Mouse (Mus musculus): ENCODE results near the gene Sgf29. TPM values are rescaled to one million over a fixed set of nuclear protein-coding genes. Genes with fewer than 3 reads are reported as not detected.

The Sgf29 gene
- polyA plus RNA-seq, 1 experiment from 2014 or later = 29.1 TPM

GRCm38 (mm10) chr7:126707442-126708174 lies 58.5 kb downstream of the Sgf29 start, which contains the start of gene Coro1a:
TSS of gene Coro1a (minus strand) at chr7:126707787.
- 48% methylated on average over 19 of the region's 19 CpGs for WGBS (ENCODE audit: insufficient replicate concordance)
- Histone ChIP-seq H3K4me3 (replicated peaks) (no peak within 1 kb of the TSS), H3K4me2 (no peak within 1 kb of the TSS), H3K36me3 (replicated peaks) (no peaks in the 10 kb centered on the region), H3K4me1 (replicated peaks) (peaks cover 19% of the 10 kb centered on the region), H3K27me3 (peaks cover 34% of the 10 kb centered on the region), H3K27ac (replicated peaks) (no peak within 1 kb of the TSS), H3K9ac (no peak within 1 kb of the TSS), H3K9me3 (replicated peaks) (no peaks in the 10 kb centered on the region)
- ATAC-seq (ENCODE audit: insufficient read depth) = no peak

DNA sequence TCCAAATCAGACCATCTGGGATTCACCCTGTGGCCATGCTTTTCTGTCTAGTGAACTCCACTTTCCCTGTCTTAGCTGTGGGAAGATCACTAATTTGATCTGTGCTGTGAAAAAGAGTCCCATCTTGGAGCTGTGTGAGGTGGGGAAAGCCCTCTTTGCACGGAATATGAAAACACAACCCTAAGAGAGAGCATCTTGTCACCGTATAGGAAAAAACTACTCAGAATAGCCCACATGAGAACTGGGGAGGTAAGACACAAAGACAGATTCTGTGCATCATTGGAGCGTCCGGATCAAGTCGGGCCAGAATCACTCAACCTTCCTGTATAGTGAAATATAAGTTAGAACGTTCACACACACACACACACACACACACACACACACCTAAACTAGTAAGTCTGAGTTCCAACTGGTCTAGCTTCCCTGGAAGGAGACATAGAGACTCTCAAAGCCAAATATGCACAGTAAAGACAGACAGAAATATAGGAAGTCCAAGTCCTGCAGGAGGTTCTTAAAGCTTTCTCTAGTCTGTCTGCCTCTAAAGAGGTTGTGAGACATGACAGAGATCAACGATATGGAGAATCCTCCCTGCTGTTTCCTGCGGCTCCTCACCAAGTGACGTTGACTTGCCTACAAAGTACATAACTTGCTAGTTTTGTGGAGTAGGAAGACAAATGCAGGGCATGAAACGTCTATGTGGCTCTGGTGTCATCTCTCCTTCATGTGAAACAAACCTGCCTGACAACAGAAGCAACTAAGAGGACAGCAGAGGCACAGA lies 59.3 kb downstream of the Sgf29 start:
- Histone ChIP-seq H3K4me2 (no peak overlapping the region), H3K4me3 (replicated peaks) (no peak overlapping the region), H3K36me3 (replicated peaks) (no peaks in the 10 kb centered on the region), H3K9ac (no peak overlapping the region), H3K27ac (replicated peaks) (no peak overlapping the region), H3K27me3 (peaks cover 26% of the 10 kb centered on the region), H3K4me1 (replicated peaks) (peaks cover 19% of the 10 kb centered on the region), H3K9me3 (replicated peaks) (no peaks in the 10 kb centered on the region)
- 73% methylated on average over 10 of the region's 10 CpGs for WGBS (ENCODE audit: insufficient replicate concordance)
- no peak for ATAC-seq (ENCODE audit: insufficient read depth)

DNA sequence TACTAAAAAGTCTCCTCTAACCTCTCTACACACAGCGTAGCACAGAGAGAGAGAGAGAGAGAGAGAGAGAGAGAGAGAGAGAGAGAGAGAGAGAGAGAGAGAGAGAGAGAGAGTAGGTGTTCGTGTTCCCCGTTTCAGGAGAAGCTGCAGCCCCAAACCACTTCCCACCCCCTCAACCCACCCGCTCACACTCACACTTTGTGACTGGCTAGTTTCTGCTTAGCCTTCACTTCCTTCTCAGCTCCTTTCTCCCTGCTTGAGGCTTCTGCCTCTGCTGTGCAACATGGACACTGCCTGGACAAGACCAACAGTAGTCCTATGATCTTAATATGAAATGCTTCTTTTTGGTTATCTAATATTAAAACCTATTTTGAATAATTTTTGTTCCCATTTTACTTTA lies 61.2 kb downstream of the Sgf29 start:
- H3K27ac ChIP-seq (replicated peaks) = no peak overlapping the region
- H3K4me3 ChIP-seq (replicated peaks) = no peak overlapping the region
- peaks cover 7% of the 10 kb centered on the region for H3K27me3 ChIP-seq
- no peaks in the 10 kb centered on the region for H3K9me3 ChIP-seq (replicated peaks)
- no peak overlapping the region for H3K9ac ChIP-seq
- H3K4me2 ChIP-seq = no peak overlapping the region
- no peak for ATAC-seq (ENCODE audit: insufficient read depth)
- H3K36me3 ChIP-seq (replicated peaks) = no peaks in the 10 kb centered on the region
- WGBS (ENCODE audit: insufficient replicate concordance) = 50% methylated on average over 4 of the region's 4 CpGs
- peaks cover 4% of the 10 kb centered on the region; the same call in 1 of the 2 replicates for H3K4me1 ChIP-seq (replicated peaks)

GRCm38 (mm10) chr7:126711910-126712309 lies 62.8 kb downstream of the Sgf29 start:
- Histone ChIP-seq H3K4me3 (replicated peaks) (no peak overlapping the region), H3K27me3 (no peaks in the 10 kb centered on the region), H3K4me2 (no peak overlapping the region), H3K36me3 (replicated peaks) (no peaks in the 10 kb centered on the region), H3K9me3 (replicated peaks) (no peaks in the 10 kb centered on the region), H3K9ac (no peak overlapping the region), H3K27ac (replicated peaks) (no peak overlapping the region), H3K4me1 (replicated peaks) (peaks cover 4% of the 10 kb centered on the region; the same call in 1 of the 2 replicates)
- WGBS (ENCODE audit: insufficient replicate concordance) = 67% methylated on average over 3 of the region's 3 CpGs
- ATAC-seq (ENCODE audit: insufficient read depth) = no peak

GRCm38 (mm10) chr7:126715679-126716078 lies 66.6 kb downstream of the Sgf29 start:
- H3K4me2 ChIP-seq = no peak overlapping the region
- H3K27me3 ChIP-seq = no peaks in the 10 kb centered on the region
- no peaks in the 10 kb centered on the region for H3K4me1 ChIP-seq (replicated peaks)
- H3K4me3 ChIP-seq (replicated peaks) = no peak overlapping the region
- no peaks in the 10 kb centered on the region for H3K36me3 ChIP-seq (replicated peaks)
- WGBS (ENCODE audit: insufficient replicate concordance) = 72% methylated on average over 4 of the region's 4 CpGs
- ATAC-seq (ENCODE audit: insufficient read depth) = no peak
- H3K9me3 ChIP-seq (replicated peaks) = no peaks in the 10 kb centered on the region
- no peak overlapping the region for H3K27ac ChIP-seq (replicated peaks)
- H3K9ac ChIP-seq = no peak overlapping the region

GRCm38 (mm10) chr7:126717566-126717965 lies 68.5 kb downstream of the Sgf29 start:
- Histone ChIP-seq H3K27me3 (no peaks in the 10 kb centered on the region), H3K36me3 (replicated peaks) (no peaks in the 10 kb centered on the region), H3K4me2 (no peak overlapping the region), H3K4me3 (replicated peaks) (no peak overlapping the region), H3K9me3 (replicated peaks) (no peaks in the 10 kb centered on the region), H3K4me1 (replicated peaks) (no peaks in the 10 kb centered on the region), H3K27ac (replicated peaks) (no peak overlapping the region), H3K9ac (no peak overlapping the region)
- 79% methylated on average over 3 of the region's 3 CpGs for WGBS (ENCODE audit: insufficient replicate concordance)
- no peak for ATAC-seq (ENCODE audit: insufficient read depth)

GRCm38 (mm10) chr7:126718787-126719337 lies 69.8 kb downstream of the Sgf29 start:
- H3K27ac ChIP-seq (replicated peaks) = no peak overlapping the region
- WGBS (ENCODE audit: insufficient replicate concordance) = 80% methylated on average over 5 of the region's 5 CpGs
- ATAC-seq (ENCODE audit: insufficient read depth) = no peak
- H3K36me3 ChIP-seq (replicated peaks) = no peaks in the 10 kb centered on the region
- H3K9me3 ChIP-seq (replicated peaks) = no peaks in the 10 kb centered on the region
- H3K27me3 ChIP-seq = no peaks in the 10 kb centered on the region
- H3K4me1 ChIP-seq (replicated peaks) = no peaks in the 10 kb centered on the region
- no peak overlapping the region for H3K4me3 ChIP-seq (replicated peaks)
- no peak overlapping the region for H3K9ac ChIP-seq
- H3K4me2 ChIP-seq = no peak overlapping the region

GRCm38 (mm10) chr7:126721635-126722034 lies 72.5 kb downstream of the Sgf29 start:
- H3K27ac ChIP-seq (replicated peaks) = no peak overlapping the region
- no peak for ATAC-seq (ENCODE audit: insufficient read depth)
- no peaks in the 10 kb centered on the region for H3K36me3 ChIP-seq (replicated peaks)
- H3K9ac ChIP-seq = no peak overlapping the region
- H3K9me3 ChIP-seq (replicated peaks) = no peaks in the 10 kb centered on the region
- H3K4me2 ChIP-seq = no peak overlapping the region
- H3K27me3 ChIP-seq = no peaks in the 10 kb centered on the region
- H3K4me3 ChIP-seq (replicated peaks) = no peak overlapping the region
- 73% methylated on average over 13 of the region's 13 CpGs for WGBS (ENCODE audit: insufficient replicate concordance)
- no peaks in the 10 kb centered on the region for H3K4me1 ChIP-seq (replicated peaks)

Other genes starting within 250 kb of the Sgf29 start
- gene Cd19, start 234.4 kb upstream of the Sgf29 start, polyA plus RNA-seq (2015; fragmentation: Nextera tagmentation; extraction: Ambion mirVana) = 2.3 and 3.1 TPM in 2 replicates
- 6.3 TPM in 2 replicates for gene Rabep2, start 220.6 kb upstream of the Sgf29 start, polyA plus RNA-seq (2015; fragmentation: Nextera tagmentation; extraction: Ambion mirVana)
- gene Atp2a1, start 186.2 kb upstream of the Sgf29 start, polyA plus RNA-seq (2015; fragmentation: Nextera tagmentation; extraction: Ambion mirVana) = 9.8 and 16.5 TPM in 2 replicates
- gene Sh2b1, start 173.9 kb upstream of the Sgf29 start, polyA plus RNA-seq (2015; fragmentation: Nextera tagmentation; extraction: Ambion mirVana) = 13.6 and 15.1 TPM in 2 replicates
- 81.2 and 96.3 TPM in 2 replicates for gene Tufm, start 161.9 kb upstream of the Sgf29 start, polyA plus RNA-seq (2015; fragmentation: Nextera tagmentation; extraction: Ambion mirVana)
- gene Atxn2l, start 145.9 kb upstream of the Sgf29 start, polyA plus RNA-seq (2015; fragmentation: Nextera tagmentation; extraction: Ambion mirVana) = 26.2 and 26.8 TPM in 2 replicates
- gene Eif3c, start 82.9 kb upstream of the Sgf29 start, polyA plus RNA-seq (2015; fragmentation: Nextera tagmentation; extraction: Ambion mirVana) = 79.3 and 86.2 TPM in 2 replicates
- gene Apobr, start 64.4 kb upstream of the Sgf29 start, polyA plus RNA-seq (2015; fragmentation: Nextera tagmentation; extraction: Ambion mirVana) = 2.3 and 2.5 TPM in 2 replicates
- 11.9 and 12.6 TPM in 2 replicates for gene Cln3, start 63.5 kb upstream of the Sgf29 start, polyA plus RNA-seq (2015; fragmentation: Nextera tagmentation; extraction: Ambion mirVana)
- 0.12 and 0.18 TPM in 2 replicates for gene Il27, start 54.4 kb upstream of the Sgf29 start, polyA plus RNA-seq (2015; fragmentation: Nextera tagmentation; extraction: Ambion mirVana)
- 3.7 and 4.6 TPM in 2 replicates for gene Nupr1, start 18.4 kb upstream of the Sgf29 start, polyA plus RNA-seq (2015; fragmentation: Nextera tagmentation; extraction: Ambion mirVana)
- 37.8 and 52.1 TPM in 2 replicates for gene Sult1a1, start 27.1 kb downstream of the Sgf29 start, polyA plus RNA-seq (2015; fragmentation: Nextera tagmentation; extraction: Ambion mirVana)
- gene Bola2, start 46.1 kb downstream of the Sgf29 start, polyA plus RNA-seq (2015; fragmentation: Nextera tagmentation; extraction: Ambion mirVana) = 71.8 and 82.7 TPM in 2 replicates
- 3.0 TPM in 2 replicates for gene Slx1b, start 46.5 kb downstream of the Sgf29 start, polyA plus RNA-seq (2015; fragmentation: Nextera tagmentation; extraction: Ambion mirVana)
- gene Coro1a, start 58.5 kb downstream of the Sgf29 start, polyA plus RNA-seq (2015; fragmentation: Nextera tagmentation; extraction: Ambion mirVana) = 109 and 118 TPM in 2 replicates
- 20.0 and 23.5 TPM in 2 replicates for gene Mapk3, start 110.3 kb downstream of the Sgf29 start, polyA plus RNA-seq (2015; fragmentation: Nextera tagmentation; extraction: Ambion mirVana)
- gene Gdpd3, start 117.0 kb downstream of the Sgf29 start, polyA plus RNA-seq (2015; fragmentation: Nextera tagmentation; extraction: Ambion mirVana) = 0.74 and 0.84 TPM in 2 replicates
- gene Ypel3, start 127.6 kb downstream of the Sgf29 start, polyA plus RNA-seq (2015; fragmentation: Nextera tagmentation; extraction: Ambion mirVana) = 103 and 119 TPM in 2 replicates
- 0.50 and 0.79 TPM in 2 replicates for gene Tbx6, start 132.2 kb downstream of the Sgf29 start, polyA plus RNA-seq (2015; fragmentation: Nextera tagmentation; extraction: Ambion mirVana)
- 107 and 113 TPM in 2 replicates for gene Ppp4c, start 143.2 kb downstream of the Sgf29 start, polyA plus RNA-seq (2015; fragmentation: Nextera tagmentation; extraction: Ambion mirVana)
- gene Fam57b, start 148.4 kb downstream of the Sgf29 start, polyA plus RNA-seq (2015; fragmentation: Nextera tagmentation; extraction: Ambion mirVana) = not detected in 2 replicates
- gene 4930451I11Rik, start 182.3 kb downstream of the Sgf29 start, polyA plus RNA-seq (2015; fragmentation: Nextera tagmentation; extraction: Ambion mirVana) = not detected in 2 replicates
- gene Doc2a, start 198.1 kb downstream of the Sgf29 start, polyA plus RNA-seq (2015; fragmentation: Nextera tagmentation; extraction: Ambion mirVana) = 0.09 TPM in 1 of 2 replicates, not detected in the other
- gene Hirip3, start 212.7 kb downstream of the Sgf29 start, polyA plus RNA-seq (2015; fragmentation: Nextera tagmentation; extraction: Ambion mirVana) = 8.6 and 13.6 TPM in 2 replicates
- 29.4 and 33.9 TPM in 2 replicates for gene Ino80e, start 213.1 kb downstream of the Sgf29 start, polyA plus RNA-seq (2015; fragmentation: Nextera tagmentation; extraction: Ambion mirVana)
- gene Taok2, start 235.4 kb downstream of the Sgf29 start, polyA plus RNA-seq (2015; fragmentation: Nextera tagmentation; extraction: Ambion mirVana) = 11.3 and 12.9 TPM in 2 replicates

Measured in liver, embryonic 15.5 days (tissue).